11 mouse cellular contexts compared by ENCODE assay signal in genomic region chr7:45901562-45901961, GRCm38 (mm10). TPM values are rescaled to one million over a fixed set of nuclear protein-coding genes. Genes with fewer than 3 reads are reported as not detected.
DNase-seq lines count a peak whose midpoint lies in the region; ATAC-seq and TF ChIP-seq lines count a peak whose summit lies in the region.
"Had no signal": no experiment of that assay in that cellular context is flagged by ENCODE, and none has a peak within 500 bp of the region (broad histone marks: within the 10 kb centered on the region; RNA-seq: fewer than 3 reads in every experiment).

No protein-coding gene starts in this region.

- no peaks in the 10 kb centered on the region for H3K27me3 ChIP-seq in neural tube, embryonic 15.5 days (replicated peaks)
- no peaks in the 10 kb centered on the region for H3K27me3 ChIP-seq in liver, embryonic 16.5 days (ENCODE audit: control insufficient read depth, insufficient read depth, low read depth, low read length)
- no peaks in the 10 kb centered on the region for H3K27me3 ChIP-seq in heart, embryonic 11.5 days (ENCODE audit: control insufficient read depth, insufficient read depth, low read length)
- no peaks in the 10 kb centered on the region for H3K27me3 ChIP-seq in midbrain, postnatal 0 days (ENCODE audit: insufficient read depth, low read length)

- no peak for ATAC-seq in CD4-positive, CD25-positive, alpha-beta regulatory T cell, adult 4 months
- ATAC-seq in neural tube, embryonic 15.5 days (ENCODE audit: low FRiP score) = no peak
- ATAC-seq in liver, embryonic 16.5 days (ENCODE audit: low read depth) = 0 out of 2 replicates have a peak, but pooled peaks have one; percentile 16
- no peak for ATAC-seq in heart, embryonic 11.5 days (replicated peaks; ENCODE audit: insufficient number of reproducible peaks, low FRiP score, low TSS enrichment)
- no peak for ATAC-seq in midbrain, postnatal 0 days (ENCODE audit: low FRiP score)

- no peak overlapping the region for H3K4me2 ChIP-seq in neural tube, embryonic 15.5 days
- no peak overlapping the region for H3K4me2 ChIP-seq in liver, embryonic 16.5 days (ENCODE audit: low read depth, low read length)
- no peak overlapping the region for H3K4me2 ChIP-seq in heart, embryonic 11.5 days
- no peak overlapping the region for H3K4me2 ChIP-seq in midbrain, postnatal 0 days (ENCODE audit: low read depth, low read length, poor library complexity, severe bottlenecking)

- no peaks in the 10 kb centered on the region for H3K9me3 ChIP-seq in neural tube, embryonic 15.5 days (replicated peaks)
- H3K9me3 ChIP-seq in liver, embryonic 16.5 days (replicated peaks; ENCODE audit: control insufficient read depth, low read length) = peaks cover 4% of the 10 kb centered on the region; the same call in 1 of the 2 replicates
- no peaks in the 10 kb centered on the region for H3K9me3 ChIP-seq in heart, embryonic 11.5 days (replicated peaks; ENCODE audit: control insufficient read depth, low read length)
- H3K9me3 ChIP-seq in midbrain, postnatal 0 days (ENCODE audit: low read length) = no peaks in the 10 kb centered on the region

- peaks cover 11% of the 10 kb centered on the region for H3K4me1 ChIP-seq in neural tube, embryonic 15.5 days
- peaks cover 14% of the 10 kb centered on the region for H3K4me1 ChIP-seq in liver, embryonic 16.5 days (ENCODE audit: control insufficient read depth, low read depth, low read length)
- no peaks in the 10 kb centered on the region; the same call in 1 of the 2 replicates for H3K4me1 ChIP-seq in heart, embryonic 11.5 days (ENCODE audit: control insufficient read depth, insufficient read depth, low read length)
- no peaks in the 10 kb centered on the region for H3K4me1 ChIP-seq in midbrain, postnatal 0 days (ENCODE audit: insufficient read depth, low read length)

- no peak for TF ChIP-seq CTCF in midbrain, postnatal 0 days (IDR thresholded peaks at IDR 0.05)

- no peak overlapping the region for H3K27ac ChIP-seq in neural tube, embryonic 15.5 days (replicated peaks)
- H3K27ac ChIP-seq in liver, embryonic 16.5 days (ENCODE audit: low read length) = no peak overlapping the region
- no peak overlapping the region for H3K27ac ChIP-seq in heart, embryonic 11.5 days (ENCODE audit: low read depth, low read length)
- H3K27ac ChIP-seq in midbrain, postnatal 0 days (ENCODE audit: low read depth, low read length) = no peak overlapping the region
- H3K27ac ChIP-seq: heart, adult 2 months; midbrain, embryonic 10.5 days had no signal

- peak; percentile 24 for DNase-seq in CD4-positive, CD25-positive, alpha-beta regulatory T cell, adult 2 months (ENCODE audit: low read depth, low spot score)
- peak; percentile 36 for DNase-seq in neural tube, embryonic 10.5 days (ENCODE audit: extremely low spot score, low spot score)
- DNase-seq in cerebellum, adult 11-12 months = no peak
- no peak for DNase-seq in midbrain, postnatal 0 days (ENCODE audit: low spot score)
- DNase-seq: heart, adult 2 months had no signal

- 57% methylated on average over 5 of the region's 5 CpGs for WGBS in neural tube, embryonic 15.5 days
- 46% methylated on average over 5 of the region's 5 CpGs for WGBS in liver, embryonic 16.5 days (ENCODE audit: insufficient replicate concordance)
- WGBS in heart, embryonic 11.5 days (ENCODE audit: insufficient replicate concordance) = 52% methylated on average over 5 of the region's 5 CpGs
- 60% methylated on average over 5 of the region's 5 CpGs for WGBS in midbrain, postnatal 0 days

- no peak overlapping the region for H3K4me3 ChIP-seq in neural tube, embryonic 15.5 days (replicated peaks)
- no peak overlapping the region for H3K4me3 ChIP-seq in liver, embryonic 16.5 days (ENCODE audit: low read depth, low read length)
- no peak overlapping the region for H3K4me3 ChIP-seq in heart, embryonic 11.5 days (ENCODE audit: low read depth, low read length)
- no peak overlapping the region for H3K4me3 ChIP-seq in midbrain, postnatal 0 days (ENCODE audit: low read depth, low read length)
- H3K4me3 ChIP-seq: erythroblast, embryonic 14.5 days; heart, adult 2 months; midbrain, embryonic 10.5 days had no signal

- H3K9ac ChIP-seq in neural tube, embryonic 15.5 days (replicated peaks) = no peak overlapping the region
- H3K9ac ChIP-seq in liver, embryonic 16.5 days (ENCODE audit: low read depth, low read length) = no peak overlapping the region
- H3K9ac ChIP-seq in heart, embryonic 11.5 days (ENCODE audit: low read depth, low read length) = no peak overlapping the region
- no peak overlapping the region for H3K9ac ChIP-seq in midbrain, postnatal 0 days (replicated peaks; ENCODE audit: low read length, poor library complexity, severe bottlenecking)

- H3K36me3 ChIP-seq in neural tube, embryonic 15.5 days = no peaks in the 10 kb centered on the region
- H3K36me3 ChIP-seq in liver, embryonic 16.5 days (ENCODE audit: control insufficient read depth, insufficient read depth) = no peaks in the 10 kb centered on the region
- no peaks in the 10 kb centered on the region for H3K36me3 ChIP-seq in heart, embryonic 11.5 days (ENCODE audit: control insufficient read depth, insufficient read depth, low read length)
- no peaks in the 10 kb centered on the region for H3K36me3 ChIP-seq in midbrain, postnatal 0 days (ENCODE audit: insufficient read depth, low read length)
- H3K36me3 ChIP-seq: midbrain, embryonic 10.5 days had no signal

RNA-seq across cellular contexts. Expression of gene Tmem143, which starts 4.8 kb away (rescaled TPM):
- polyA plus RNA-seq in CD4-positive, CD25-positive, alpha-beta regulatory T cell, adult 4 months (2017; shearing (Covaris generic)) = 1 to 10 TPM; 5.9 to 8.9 TPM
- polyA plus RNA-seq in neural tube, embryonic 15.5 days (2015; fragmentation: Nextera tagmentation; extraction: Ambion mirVana) = 7.5 and 7.8 TPM in 2 replicates
- 3.5 and 4.3 TPM in 2 replicates for polyA plus RNA-seq in liver, embryonic 16.5 days (2015; fragmentation: Nextera tagmentation; extraction: Ambion mirVana)
- polyA plus RNA-seq in heart, embryonic 11.5 days (2014; fragmentation: Nextera tagmentation; extraction: Ambion mirVana) = 5.5 and 5.8 TPM in 2 replicates
- 27.4 and 41.6 TPM in 2 replicates for total RNA-seq in midbrain, postnatal 0 days (2014; rRNA removed)
- 5.5 and 5.6 TPM in 2 replicates for polyA plus RNA-seq in midbrain, postnatal 0 days (2015; fragmentation: Nextera tagmentation; extraction: Ambion mirVana)

RNA-seq across cellular contexts. Expression of gene Syngr4, which starts 5.0 kb away (rescaled TPM):
- polyA plus RNA-seq in CD4-positive, CD25-positive, alpha-beta regulatory T cell, adult 4 months (2017; shearing (Covaris generic)) = not detected
- 0.37 and 0.52 TPM in 2 replicates for polyA plus RNA-seq in neural tube, embryonic 15.5 days (2015; fragmentation: Nextera tagmentation; extraction: Ambion mirVana)
- 0.71 and 0.95 TPM in 2 replicates for polyA plus RNA-seq in liver, embryonic 16.5 days (2015; fragmentation: Nextera tagmentation; extraction: Ambion mirVana)
- polyA plus RNA-seq in heart, embryonic 11.5 days (2014; fragmentation: Nextera tagmentation; extraction: Ambion mirVana) = 0.54 and 1.3 TPM in 2 replicates
- 0.38 TPM in 1 of 2 replicates, not detected in the other for total RNA-seq in midbrain, postnatal 0 days (2014; rRNA removed)
- 0.25 and 0.30 TPM in 2 replicates for polyA plus RNA-seq in midbrain, postnatal 0 days (2015; fragmentation: Nextera tagmentation; extraction: Ambion mirVana)
- total RNA-seq: heart, adult 2 months had no signal

RNA-seq across cellular contexts. Expression of gene Emp3, which starts 19.6 kb away (rescaled TPM):
- 100 to 1,000 TPM; 575 to 614 TPM for polyA plus RNA-seq in CD4-positive, CD25-positive, alpha-beta regulatory T cell, adult 4 months (2017; shearing (Covaris generic))
- 48.2 and 70.1 TPM in 2 replicates for polyA plus RNA-seq in neural tube, embryonic 15.5 days (2015; fragmentation: Nextera tagmentation; extraction: Ambion mirVana)
- 55.5 and 56.5 TPM in 2 replicates for polyA plus RNA-seq in liver, embryonic 16.5 days (2015; fragmentation: Nextera tagmentation; extraction: Ambion mirVana)
- 62.4 and 65.3 TPM in 2 replicates for polyA plus RNA-seq in heart, embryonic 11.5 days (2014; fragmentation: Nextera tagmentation; extraction: Ambion mirVana)
- total RNA-seq in midbrain, postnatal 0 days (2014; rRNA removed) = 12.8 and 17.0 TPM in 2 replicates
- polyA plus RNA-seq in midbrain, postnatal 0 days (2015; fragmentation: Nextera tagmentation; extraction: Ambion mirVana) = 36.4 and 38.5 TPM in 2 replicates

RNA-seq across cellular contexts. Expression of gene Ccdc114, which starts 22.3 kb away (rescaled TPM):
- polyA plus RNA-seq in CD4-positive, CD25-positive, alpha-beta regulatory T cell, adult 4 months (2017; shearing (Covaris generic)) = 1 to 10 TPM; 2.9 to 3.7 TPM
- 5.9 and 6.2 TPM in 2 replicates for polyA plus RNA-seq in neural tube, embryonic 15.5 days (2015; fragmentation: Nextera tagmentation; extraction: Ambion mirVana)
- polyA plus RNA-seq in liver, embryonic 16.5 days (2015; fragmentation: Nextera tagmentation; extraction: Ambion mirVana) = 0.94 and 1.2 TPM in 2 replicates
- polyA plus RNA-seq in heart, embryonic 11.5 days (2014; fragmentation: Nextera tagmentation; extraction: Ambion mirVana) = 2.0 and 3.4 TPM in 2 replicates
- total RNA-seq in midbrain, postnatal 0 days (2014; rRNA removed) = 4.2 and 7.2 TPM in 2 replicates
- 4.3 and 5.8 TPM in 2 replicates for polyA plus RNA-seq in midbrain, postnatal 0 days (2015; fragmentation: Nextera tagmentation; extraction: Ambion mirVana)
- polyA plus RNA-seq: erythroblast, embryonic 14.5 days had no signal

RNA-seq across cellular contexts. Expression of gene Grin2d, which starts 23.4 kb away (rescaled TPM):
- under 1 TPM in 1 of 2 experiments, not detected in 1; 0.23 TPM for polyA plus RNA-seq in CD4-positive, CD25-positive, alpha-beta regulatory T cell, adult 4 months (2017; shearing (Covaris generic))
- polyA plus RNA-seq in neural tube, embryonic 15.5 days (2015; fragmentation: Nextera tagmentation; extraction: Ambion mirVana) = 3.2 and 4.2 TPM in 2 replicates
- polyA plus RNA-seq in liver, embryonic 16.5 days (2015; fragmentation: Nextera tagmentation; extraction: Ambion mirVana) = 0.04 and 0.05 TPM in 2 replicates
- 0.11 TPM in 2 replicates for polyA plus RNA-seq in heart, embryonic 11.5 days (2014; fragmentation: Nextera tagmentation; extraction: Ambion mirVana)
- 51.6 and 51.7 TPM in 2 replicates for total RNA-seq in midbrain, postnatal 0 days (2014; rRNA removed)
- 5.4 and 6.6 TPM in 2 replicates for polyA plus RNA-seq in midbrain, postnatal 0 days (2015; fragmentation: Nextera tagmentation; extraction: Ambion mirVana)

Comparison
In these comparisons a context has a peak if more than half of its experiments do, and no peak if none do; other contexts are left out.
1. DNase-seq: peak in CD4-positive, CD25-positive, alpha-beta regulatory T cell, adult 2 months (single experiment) and neural tube, embryonic 10.5 days (single experiment); none in cerebellum, adult 11-12 months (single experiment) and midbrain, postnatal 0 days (single experiment).